Mouse (Mus musculus) liver, adult 2 months (tissue): Measurements from ENCODE around the gene Gzme.

Experiments
- CTCF ChIP-seq: fragments of 200-500 bp; IDR thresholded peaks from 2 replicates; pipeline ENCODE4 v1.5.1; 2011; ENCODE audit warnings: low read depth, low read length, control low read depth
- POLR2A ChIP-seq: fragments of 200-500 bp; IDR thresholded peaks from 2 replicates; pipeline ENCODE4 v1.6.1; 2011; ENCODE audit warnings: low read length, control low read depth; ENCODE audit not compliant: insufficient read depth; ENCODE audit errors: extremely low read depth

GRCm38 (mm10) chr14:56103452-56103851, 17.0 kb downstream of the Gzme start:
- no peak for TF ChIP-seq POLR2A
- no peak for TF ChIP-seq CTCF
